Mouse (Mus musculus) neural tube, embryonic 10.5 days (tissue): Measurements from ENCODE around the gene Olfr745.

ENCODE experiments used
- DNase-seq: peaks from one replicate; pipeline ENCODE4 v3.0.0-alpha.2; 2017; ENCODE audit warnings: low spot score; ENCODE audit errors: extremely low spot score

Gene Olfr745

GRCm38 (mm10) chr14:50639088-50639487 lies at the start of gene Olfr745:
Olfr745 (plus strand) TSS chr14:50639388.
- DNase-seq, result no peak

GRCm38 (mm10) chr14:50614579-50614978 lies 24.6 kb upstream of the Olfr745 start, which contains the start of gene Olfr744:
Olfr744 (plus strand) TSS chr14:50614879.
- no peak for DNase-seq

GRCm38 (mm10) chr14:50646783-50647182 lies 7.6 kb downstream of the Olfr745 start, which contains the start of gene Olfr746:
Olfr746 (plus strand) TSS chr14:50647083.
- no peak for DNase-seq

GRCm38 (mm10) chr14:50693106-50693505 lies 53.9 kb downstream of the Olfr745 start, which contains the start of gene Olfr747:
Olfr747 (minus strand) TSS chr14:50693206.
- DNase-seq, result no peak
